Mouse (Mus musculus) midbrain, embryonic 10.5 days (tissue): ENCODE results near the gene Ganc. TPM values are rescaled to one million over a fixed set of nuclear protein-coding genes. Genes with fewer than 3 reads are reported as not detected.

Experiments
- DNase-seq: peaks from one replicate; pipeline ENCODE4 v3.0.0-alpha.2; 2017; ENCODE audit warnings: low spot score
- H3K27ac ChIP-seq: fragments of 300-500 bp; sonication (generic); replicated peaks from 2 replicates; pipeline ENCODE4 v1.5.1; 2016; ENCODE audit warnings: mild to moderate bottlenecking
- H3K27me3 ChIP-seq: fragments of 300-500 bp; sonication (generic); 2 replicates; pipeline ENCODE4 v1.6.1; 2016; ENCODE audit warnings: low read depth, mild to moderate bottlenecking; ENCODE audit not compliant: poor library complexity, severe bottlenecking
- H3K36me3 ChIP-seq: fragments of 300-500 bp; sonication (generic); 2 replicates; pipeline ENCODE4 v1.6.1; 2016; ENCODE audit warnings: mild to moderate bottlenecking, moderate library complexity
- H3K4me1 ChIP-seq: fragments of 300-500 bp; sonication (generic); 2 replicates; pipeline ENCODE4 v1.6.1; 2016
- H3K4me3 ChIP-seq: fragments of 300-500 bp; sonication (generic); 2 replicates; pipeline ENCODE4 v1.5.1; 2016; ENCODE audit warnings: mild to moderate bottlenecking, moderate library complexity
- H3K9me3 ChIP-seq: fragments of 300-500 bp; sonication (generic); replicated peaks from 2 replicates; pipeline ENCODE4 v1.6.1; 2016; ENCODE audit warnings: mild to moderate bottlenecking
- WGBS: fragments of 180-500 bp; shearing (Covaris S2); methylation state at CpG from one replicate; pipeline ENCODE4 v1.1.7; 2016; 5-methylcytosine and 5-hydroxymethylcytosine counted together
- polyA plus RNA-seq: library from polyadenylated mRNA; unstranded; fragments of >200 nt; fragmentation: Nextera tagmentation; extraction: Ambion mirVana; gene quantifications from 2 replicates; pipeline ENCODE4 v1.2.1, GENCODE M21; 2016

The Ganc gene
- polyA plus RNA-seq = 7.1 and 8.7 TPM in 2 replicates

DNA sequence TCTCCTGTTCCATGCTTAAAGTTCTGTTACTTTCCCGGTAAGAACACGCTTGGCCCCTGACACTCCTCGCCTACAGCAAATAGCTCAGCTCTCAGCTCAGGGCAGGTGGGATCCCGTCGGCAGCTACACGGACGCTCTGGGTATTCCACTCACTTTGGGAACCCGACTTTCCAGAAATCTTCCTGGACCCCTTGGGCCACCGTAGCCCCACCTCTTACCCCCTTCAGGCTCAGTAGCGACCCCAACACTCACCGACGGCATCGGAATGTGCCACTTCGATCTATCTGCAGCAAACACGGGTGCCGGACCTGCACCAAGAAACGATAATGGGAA is at the start of gene Ganc:
Gene Ganc, plus strand, starts transcription at position 244 of the 333 bp plus-strand sequence.
- Histone ChIP-seq H3K27me3 (no peaks in the 10 kb centered on the region), H3K9me3 (peaks cover 14% of the 10 kb centered on the region; the same call in 1 of the 2 replicates), H3K4me3 (peak within 1 kb of the TSS; percentile 85), H3K4me1 (peaks cover 27% of the 10 kb centered on the region), H3K36me3 (peaks cover 12% of the 10 kb centered on the region), H3K27ac (peak within 1 kb of the TSS; percentile 94)
- no peak for DNase-seq
- WGBS = under 1% methylated on average over 17 of the region's 17 CpGs

- H3K36me3 ChIP-seq = peaks cover 85% of the 10 kb centered on the region
- no peak for DNase-seq
- no peaks in the 10 kb centered on the region for H3K4me1 ChIP-seq
- no peak overlapping the region for H3K27ac ChIP-seq
- 84% methylated on average over 1 of the region's 1 CpGs for WGBS
- no peaks in the 10 kb centered on the region for H3K27me3 ChIP-seq
- no peaks in the 10 kb centered on the region for H3K9me3 ChIP-seq
- H3K4me3 ChIP-seq = no peak overlapping the region
Observed at GRCm38 (mm10) chr2:120360425-120360824, 43.3 kb upstream of the Ganc start.

DNA sequence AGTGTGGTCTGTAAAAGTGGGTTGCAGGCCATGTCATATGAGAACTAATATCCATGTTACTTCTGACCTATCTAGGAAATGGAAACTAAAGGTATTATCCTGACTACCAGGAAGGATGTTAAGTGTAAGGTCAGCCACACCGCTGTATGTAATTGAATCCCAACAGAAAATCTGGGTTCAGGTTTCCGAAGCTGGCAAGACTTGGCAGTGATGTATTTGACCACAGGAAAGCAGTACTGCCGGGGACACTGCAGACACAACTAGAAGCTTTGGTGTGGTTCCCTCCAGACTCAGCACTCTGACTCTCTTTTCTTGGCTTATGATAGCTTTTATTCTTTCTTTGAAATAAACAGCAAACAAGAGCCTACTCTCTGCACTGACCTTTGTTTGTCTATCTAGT is 37.2 kb upstream of the Ganc start:
- no peak for DNase-seq
- no peak overlapping the region for H3K4me3 ChIP-seq
- no peaks in the 10 kb centered on the region for H3K27me3 ChIP-seq
- no peaks in the 10 kb centered on the region for H3K4me1 ChIP-seq
- H3K27ac ChIP-seq = no peak overlapping the region
- H3K36me3 ChIP-seq = peaks cover 89% of the 10 kb centered on the region
- no peaks in the 10 kb centered on the region for H3K9me3 ChIP-seq
- WGBS = 95% methylated on average over 3 of the region's 3 CpGs

DNA sequence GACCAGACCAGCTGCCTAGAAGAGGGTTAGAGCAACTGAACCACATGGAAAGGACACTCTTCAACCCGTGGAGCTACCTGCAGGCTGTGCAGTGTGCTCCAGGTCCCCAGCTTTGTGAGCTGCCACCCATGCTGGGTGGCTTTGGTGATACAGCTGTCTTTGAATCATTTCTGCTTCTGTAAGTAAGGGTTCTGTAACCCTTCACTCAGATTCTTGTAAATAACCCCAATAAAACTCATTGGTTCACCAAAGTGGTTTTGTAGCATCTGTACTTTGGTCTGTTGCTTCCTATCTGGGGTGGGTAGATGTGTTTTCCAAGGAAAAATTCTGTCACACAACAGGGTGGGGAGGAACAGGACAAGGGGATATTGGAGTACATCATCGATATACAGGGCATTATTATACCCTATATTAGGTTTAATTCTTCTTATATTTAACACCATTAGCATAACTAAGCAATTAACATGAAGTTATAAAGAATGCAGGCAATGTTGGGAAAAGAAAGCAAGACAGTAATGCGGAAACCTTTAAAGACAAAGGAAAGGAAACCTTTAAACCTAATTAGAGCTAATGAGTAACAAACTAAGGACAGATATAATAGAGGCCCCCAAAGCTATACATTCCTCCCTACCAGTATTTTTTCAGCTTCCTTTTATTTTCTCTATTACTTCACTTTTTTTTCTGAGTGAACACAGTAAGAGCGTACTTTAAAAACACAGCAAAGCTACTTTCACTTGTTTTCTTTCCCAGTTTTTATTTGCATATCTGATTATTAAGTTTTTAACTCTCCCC is 36.1 kb upstream of the Ganc start:
- Histone ChIP-seq H3K27me3 (no peaks in the 10 kb centered on the region), H3K9me3 (no peaks in the 10 kb centered on the region), H3K4me3 (no peak overlapping the region), H3K4me1 (no peaks in the 10 kb centered on the region), H3K36me3 (peaks cover 89% of the 10 kb centered on the region), H3K27ac (no peak overlapping the region)
- 90% methylated on average over 4 of the region's 4 CpGs for WGBS
- no peak for DNase-seq

GRCm38 (mm10) chr2:120373858-120374257 is 29.8 kb upstream of the Ganc start:
- Histone ChIP-seq H3K4me1 (no peaks in the 10 kb centered on the region), H3K9me3 (no peaks in the 10 kb centered on the region), H3K27me3 (no peaks in the 10 kb centered on the region), H3K4me3 (no peak overlapping the region), H3K27ac (no peak overlapping the region), H3K36me3 (peaks cover 93% of the 10 kb centered on the region)
- DNase-seq = no peak
- WGBS = 82% methylated on average over 4 of the region's 4 CpGs

- WGBS = 96% methylated on average over 1 of the region's 1 CpGs
- Histone ChIP-seq H3K9me3 (no peaks in the 10 kb centered on the region), H3K27me3 (no peaks in the 10 kb centered on the region), H3K27ac (no peak overlapping the region), H3K4me3 (no peak overlapping the region), H3K36me3 (peaks cover 91% of the 10 kb centered on the region), H3K4me1 (no peaks in the 10 kb centered on the region)
- DNase-seq = no peak
Observed at GRCm38 (mm10) chr2:120386264-120386663, 17.4 kb upstream of the Ganc start.

GRCm38 (mm10) chr2:120387291-120387690 is 16.4 kb upstream of the Ganc start:
- WGBS = 94% methylated on average over 1 of the region's 1 CpGs
- no peaks in the 10 kb centered on the region for H3K27me3 ChIP-seq
- H3K36me3 ChIP-seq = peaks cover 90% of the 10 kb centered on the region
- no peak for DNase-seq
- H3K4me1 ChIP-seq = no peaks in the 10 kb centered on the region
- no peak overlapping the region for H3K4me3 ChIP-seq
- no peak overlapping the region for H3K27ac ChIP-seq
- no peaks in the 10 kb centered on the region for H3K9me3 ChIP-seq

GRCm38 (mm10) chr2:120389376-120389775 is 14.3 kb upstream of the Ganc start:
- Histone ChIP-seq H3K36me3 (peaks cover 90% of the 10 kb centered on the region), H3K9me3 (no peaks in the 10 kb centered on the region), H3K27ac (no peak overlapping the region), H3K4me1 (no peaks in the 10 kb centered on the region), H3K27me3 (no peaks in the 10 kb centered on the region), H3K4me3 (no peak overlapping the region)
- DNase-seq = no peak
- WGBS = 92% methylated on average over 3 of the region's 3 CpGs

DNA sequence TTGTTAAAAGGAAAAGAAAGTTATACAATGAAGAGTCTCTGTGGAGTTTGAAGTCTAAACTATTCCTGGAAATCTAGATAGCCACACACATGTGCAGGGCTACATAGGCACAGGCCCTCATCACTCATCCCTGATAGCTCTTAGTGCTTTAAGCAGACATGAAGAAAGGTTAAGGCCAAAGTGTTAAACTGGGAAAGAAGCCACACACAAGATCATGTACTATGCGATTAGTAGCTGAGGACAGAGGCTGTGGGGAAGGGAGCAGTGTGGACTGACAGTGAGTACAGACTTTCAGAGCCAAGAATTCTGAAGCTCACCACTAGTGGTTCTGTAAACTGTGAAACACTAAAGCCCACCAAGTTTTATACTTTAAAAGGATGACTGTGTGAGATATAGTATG is 12.8 kb upstream of the Ganc start:
- Histone ChIP-seq H3K9me3 (no peaks in the 10 kb centered on the region), H3K27ac (no peak overlapping the region), H3K4me3 (no peak overlapping the region), H3K27me3 (no peaks in the 10 kb centered on the region), H3K4me1 (no peaks in the 10 kb centered on the region), H3K36me3 (peaks cover 90% of the 10 kb centered on the region)
- DNase-seq = no peak
- WGBS = 96% methylated on average over 1 of the region's 1 CpGs

- DNase-seq = no peak
- no peak overlapping the region for H3K27ac ChIP-seq
- H3K4me1 ChIP-seq = no peaks in the 10 kb centered on the region
- H3K27me3 ChIP-seq = no peaks in the 10 kb centered on the region
- H3K36me3 ChIP-seq = peaks cover 95% of the 10 kb centered on the region
- H3K4me3 ChIP-seq = no peak overlapping the region
- no peaks in the 10 kb centered on the region for H3K9me3 ChIP-seq
Observed at GRCm38 (mm10) chr2:120392406-120392805, 11.3 kb upstream of the Ganc start.

DNA sequence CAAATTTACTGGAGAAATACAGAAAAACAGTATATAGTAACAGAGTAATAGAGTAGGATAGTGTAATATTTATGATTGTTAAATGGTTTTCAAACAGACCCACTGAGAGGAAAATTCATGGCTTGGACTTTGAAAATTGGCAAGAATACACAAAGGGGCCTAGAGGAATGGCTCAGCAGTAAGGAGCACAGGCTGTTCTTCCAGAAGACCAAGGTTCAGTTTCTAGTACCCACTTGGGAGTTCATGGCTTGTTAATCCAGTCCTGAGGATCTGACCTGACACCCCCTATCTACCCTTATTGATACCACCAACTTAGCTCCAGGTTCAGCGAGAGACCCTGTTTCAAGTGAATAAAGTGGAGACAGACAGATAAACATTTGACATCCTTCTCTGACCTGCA is 5.7 kb upstream of the Ganc start:
- Histone ChIP-seq H3K4me1 (peaks cover 8% of the 10 kb centered on the region), H3K36me3 (peaks cover 56% of the 10 kb centered on the region), H3K9me3 (no peaks in the 10 kb centered on the region), H3K27me3 (no peaks in the 10 kb centered on the region), H3K4me3 (no peak overlapping the region), H3K27ac (no peak overlapping the region)
- WGBS = 83% methylated on average over 1 of the region's 1 CpGs
- DNase-seq = no peak

- 62% methylated on average over 3 of the region's 3 CpGs for WGBS
- H3K4me1 ChIP-seq = peaks cover 27% of the 10 kb centered on the region
- no peak for DNase-seq
- no peak overlapping the region for H3K27ac ChIP-seq
- H3K36me3 ChIP-seq = peaks cover 18% of the 10 kb centered on the region; the same call in 1 of the 2 replicates
- no peaks in the 10 kb centered on the region for H3K27me3 ChIP-seq
- peaks cover 8% of the 10 kb centered on the region; the same call in 1 of the 2 replicates for H3K9me3 ChIP-seq
- H3K4me3 ChIP-seq = peak overlapping the region; percentile 85
Observed at GRCm38 (mm10) chr2:120402813-120403212, 883 bp upstream of the Ganc start.

GRCm38 (mm10) chr2:120403986-120404822 is 508 bp downstream of the Ganc start, which contains the start of gene Tmem87a:
Gene Tmem87a (minus strand): TSS chr2:120404113.
- 1% methylated on average over 34 of the region's 34 CpGs for WGBS
- Histone ChIP-seq H3K36me3 (peaks cover 10% of the 10 kb centered on the region), H3K27ac (peak within 1 kb of the TSS; percentile 94), H3K9me3 (peaks cover 14% of the 10 kb centered on the region; the same call in 1 of the 2 replicates), H3K4me1 (peaks cover 27% of the 10 kb centered on the region), H3K27me3 (no peaks in the 10 kb centered on the region), H3K4me3 (peak within 1 kb of the TSS; percentile 85)
- peak; percentile 96 for DNase-seq
